Mouse (Mus musculus) layer of hippocampus, adult 11-12 months (tissue): ENCODE results near the gene Clasp1.
A peak's percentile ranks its signal among the peaks of the same experiment; 100 is the strongest.

Experiments
- DNase-seq: peaks from one replicate; pipeline ENCODE4 v3.0.0; 2022; ENCODE audit warnings: low spot score

The Clasp1 gene

GRCm38 (mm10) chr1:118403440-118403839 lies 14.6 kb downstream of the Clasp1 start:
- no peak for DNase-seq

- DNase-seq = no peak
These were observed 18.9 kb downstream of the Clasp1 start for GRCm38 (mm10) chr1:118407586-118408250.

GRCm38 (mm10) chr1:118409249-118409648 lies 20.4 kb downstream of the Clasp1 start:
- DNase-seq = no peak

- no peak for DNase-seq
These were observed 22.0 kb downstream of the Clasp1 start for GRCm38 (mm10) chr1:118410824-118411223.

- DNase-seq = no peak
These were observed 24.3 kb downstream of the Clasp1 start for GRCm38 (mm10) chr1:118413169-118413568.

- no peak for DNase-seq
These were observed 28.3 kb downstream of the Clasp1 start for GRCm38 (mm10) chr1:118417047-118417730.

GRCm38 (mm10) chr1:118419399-118419798 lies 30.5 kb downstream of the Clasp1 start:
- no peak for DNase-seq

GRCm38 (mm10) chr1:118421149-118421548 lies 32.3 kb downstream of the Clasp1 start:
- DNase-seq = no peak

- DNase-seq = no peak
These were observed 34.0 kb downstream of the Clasp1 start for GRCm38 (mm10) chr1:118422812-118423211.

- DNase-seq = no peak
These were observed 37.1 kb downstream of the Clasp1 start for GRCm38 (mm10) chr1:118425982-118426381.

- DNase-seq = no peak
These were observed 39.7 kb downstream of the Clasp1 start for GRCm38 (mm10) chr1:118428354-118429084.

GRCm38 (mm10) chr1:118431548-118431947 lies 42.7 kb downstream of the Clasp1 start:
- no peak for DNase-seq

GRCm38 (mm10) chr1:118435001-118435473 lies 46.2 kb downstream of the Clasp1 start:
- peak; percentile 45 for DNase-seq

- peak; percentile 20 for DNase-seq
These were observed 49.0 kb downstream of the Clasp1 start for GRCm38 (mm10) chr1:118437856-118438255.

GRCm38 (mm10) chr1:118438332-118438731 lies 49.5 kb downstream of the Clasp1 start:
- DNase-seq = no peak

GRCm38 (mm10) chr1:118440547-118440946 lies 51.7 kb downstream of the Clasp1 start:
- DNase-seq = no peak

- no peak for DNase-seq
These were observed 55.6 kb downstream of the Clasp1 start for GRCm38 (mm10) chr1:118444420-118444819.

GRCm38 (mm10) chr1:118444988-118445387 lies 56.1 kb downstream of the Clasp1 start:
- DNase-seq = no peak

- DNase-seq = no peak
These were observed 56.6 kb downstream of the Clasp1 start for GRCm38 (mm10) chr1:118445441-118445840.

GRCm38 (mm10) chr1:118446006-118446405 lies 57.1 kb downstream of the Clasp1 start:
- no peak for DNase-seq

GRCm38 (mm10) chr1:118447131-118447530 lies 58.3 kb downstream of the Clasp1 start:
- DNase-seq = no peak

GRCm38 (mm10) chr1:118448214-118448613 lies 59.4 kb downstream of the Clasp1 start:
- no peak for DNase-seq
